Mouse (Mus musculus) neural tube, embryonic 10.5 days (tissue): Measurements from ENCODE around the gene Pla2g4f.
A peak's percentile ranks its signal among the peaks of the same experiment; 100 is the strongest.

Experiments
- DNase-seq: peaks from one replicate; pipeline ENCODE4 v3.0.0-alpha.2; 2017; ENCODE audit warnings: low spot score; ENCODE audit errors: extremely low spot score

Gene Pla2g4f

DNA sequence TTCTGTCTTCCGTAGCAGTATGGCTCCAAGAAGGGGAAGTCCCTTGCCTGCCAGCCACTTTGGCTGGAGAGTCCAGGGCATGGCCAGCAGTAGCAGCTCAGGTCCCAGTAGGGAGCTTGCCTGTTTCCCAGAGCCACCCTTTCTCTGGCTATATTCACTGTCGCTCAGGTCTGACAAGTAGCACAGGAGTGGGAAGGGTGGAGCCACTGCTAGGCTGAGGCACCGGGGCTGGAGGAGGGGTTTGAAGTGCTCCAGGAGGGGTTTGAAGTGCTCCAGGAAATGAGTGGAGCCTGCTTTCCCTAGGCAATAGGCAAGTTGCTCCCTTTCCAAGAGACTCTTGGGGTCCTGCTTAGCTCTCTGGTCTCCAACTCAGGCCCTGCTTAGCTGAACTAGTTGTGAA is at the start of gene Pla2g4f:
Pla2g4f (minus strand) TSS at position 190 of the 400 bp plus-strand sequence.
- DNase-seq: no peak

DNA sequence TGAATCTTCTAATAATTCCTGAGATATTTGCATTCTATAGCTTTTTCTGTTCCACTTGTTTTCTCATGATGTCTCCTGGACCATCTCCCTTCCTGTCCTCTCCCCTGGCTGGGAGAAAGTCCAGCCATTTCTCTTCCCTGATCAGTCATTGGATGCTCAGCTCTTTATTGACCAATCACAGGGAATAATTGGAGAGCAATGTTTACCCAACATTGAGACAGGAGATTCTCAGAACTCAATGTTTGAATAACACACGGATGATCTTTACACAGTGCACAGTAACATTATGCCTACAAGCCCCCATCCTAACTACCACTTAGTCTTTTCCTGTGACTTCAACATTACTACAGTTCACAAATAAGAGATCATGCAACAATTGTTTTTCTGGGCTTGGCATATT is 46.5 kb upstream of the Pla2g4f start:
- no peak for DNase-seq

GRCm38 (mm10) chr2:120352682-120353646 is 39.0 kb upstream of the Pla2g4f start, which contains the start of gene Vps39:
TSS of gene Vps39 (minus strand) at chr2:120353137.
- peak; percentile 90 for DNase-seq

DNA sequence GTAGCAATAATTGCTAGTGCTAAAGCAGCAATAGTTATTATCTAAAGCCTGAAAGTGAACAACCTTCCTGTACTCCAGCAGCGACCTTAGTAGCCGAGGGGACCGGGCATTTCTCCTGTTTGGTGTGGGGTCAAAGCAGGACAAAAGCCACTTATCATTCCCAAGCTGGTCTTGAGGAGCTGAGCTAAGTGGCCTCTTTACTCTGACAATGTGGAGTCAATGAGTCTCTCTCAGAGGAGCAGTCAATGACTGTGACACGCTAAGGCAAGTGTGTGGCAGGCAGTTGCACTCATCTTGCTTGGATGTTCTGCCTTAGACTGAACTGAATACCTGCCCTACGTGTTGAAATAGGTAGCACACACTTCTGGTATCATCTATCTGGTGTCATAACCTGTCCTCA is 37.4 kb upstream of the Pla2g4f start:
- DNase-seq: no peak

DNA sequence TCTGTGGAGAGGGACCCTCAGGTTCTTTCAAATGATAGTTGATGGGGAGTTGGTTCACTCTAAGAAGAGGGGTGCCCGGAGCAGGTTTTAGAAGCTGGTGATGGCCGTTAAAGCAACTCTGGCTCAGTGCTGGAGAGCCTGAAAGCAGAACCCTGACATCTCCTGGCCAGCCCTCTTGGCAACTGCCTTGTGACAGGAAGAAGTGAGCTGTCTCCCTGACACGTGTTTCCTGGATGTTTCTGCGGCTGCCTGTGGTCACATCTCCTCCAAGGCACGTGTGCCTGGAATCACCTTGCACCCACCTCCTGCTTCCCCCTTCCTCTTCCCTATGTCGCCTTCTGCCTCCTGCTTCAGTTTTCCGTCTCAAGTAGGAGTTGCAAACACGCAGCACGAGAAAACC is 34.2 kb upstream of the Pla2g4f start:
- no peak for DNase-seq

DNA sequence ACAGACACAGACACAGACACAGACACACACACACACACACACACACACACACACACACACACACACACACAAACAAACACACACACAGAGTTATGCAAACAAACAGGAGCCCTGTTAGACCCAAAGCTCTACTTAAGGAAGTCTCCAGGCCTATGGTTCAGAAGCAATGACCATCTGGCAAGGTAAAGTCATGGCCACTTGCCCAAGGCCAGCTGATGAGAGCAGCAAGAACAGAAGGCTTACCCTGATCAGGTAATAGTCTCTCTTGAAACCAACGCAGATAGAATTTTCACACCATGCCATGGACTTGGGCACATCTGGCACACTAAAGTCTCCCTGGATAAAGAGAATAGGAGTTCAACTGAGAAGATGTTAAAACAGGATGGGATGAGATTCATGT is 27.8 kb upstream of the Pla2g4f start:
- no peak for DNase-seq

- DNase-seq: no peak
Observed at GRCm38 (mm10) chr2:120337886-120338285, 23.9 kb upstream of the Pla2g4f start.

GRCm38 (mm10) chr2:120331575-120331974 is 17.6 kb upstream of the Pla2g4f start:
- DNase-seq: no peak

- no peak for DNase-seq
Observed at GRCm38 (mm10) chr2:120315077-120315476, 1.1 kb upstream of the Pla2g4f start.

DNA sequence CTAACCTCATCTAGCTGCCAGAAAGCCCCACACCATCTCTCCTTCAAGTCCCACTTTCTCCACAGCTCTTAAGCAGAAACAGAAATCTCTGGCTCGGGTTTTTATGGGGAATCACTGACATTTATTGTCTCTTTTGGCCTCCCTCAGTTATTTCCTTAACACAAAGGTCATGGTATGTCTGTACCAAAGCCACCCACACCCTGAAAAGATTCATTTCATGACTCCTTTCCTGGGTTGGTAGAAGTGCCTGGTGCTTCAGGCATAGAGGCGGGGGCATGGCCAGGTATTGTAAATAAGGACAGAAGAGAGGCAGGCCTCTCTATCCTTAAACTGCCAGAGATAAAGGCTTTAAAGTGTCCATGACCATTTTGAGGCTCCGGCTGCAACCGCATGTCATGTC is 522 bp upstream of the Pla2g4f start:
- no peak for DNase-seq

DNA sequence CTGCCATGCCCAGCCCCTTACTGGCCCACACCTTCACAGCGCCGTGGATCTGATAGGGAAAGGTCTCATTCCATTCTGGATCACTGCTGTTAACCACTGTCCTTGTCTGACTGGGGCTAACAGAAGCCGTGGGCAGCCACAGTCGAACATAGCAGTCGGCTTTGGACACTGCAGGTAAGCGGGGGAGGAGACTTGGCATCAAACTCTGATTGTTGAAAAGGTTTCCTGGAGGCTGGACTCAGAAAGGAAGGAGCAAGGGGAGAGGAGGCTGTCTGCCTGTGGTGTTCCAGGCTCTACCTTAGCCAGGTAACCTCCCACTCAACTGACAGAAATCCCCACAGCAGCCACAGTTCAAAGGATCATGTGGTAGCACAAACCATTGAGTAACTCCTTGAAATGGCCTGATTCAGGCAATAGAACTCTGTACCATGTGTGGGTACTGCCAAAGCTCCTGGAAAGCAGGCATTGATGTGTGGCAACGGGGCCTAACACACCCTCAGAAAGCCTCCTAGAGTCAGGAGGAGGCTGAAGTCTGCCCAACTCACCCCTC is 1.6 kb downstream of the Pla2g4f start:
- DNase-seq: no peak

GRCm38 (mm10) chr2:120304113-120304512 is 9.9 kb downstream of the Pla2g4f start:
- no peak for DNase-seq

GRCm38 (mm10) chr2:120301076-120301475 is 12.9 kb downstream of the Pla2g4f start:
- DNase-seq: no peak

GRCm38 (mm10) chr2:120299866-120300265 is 14.1 kb downstream of the Pla2g4f start:
- DNase-seq: no peak

DNA sequence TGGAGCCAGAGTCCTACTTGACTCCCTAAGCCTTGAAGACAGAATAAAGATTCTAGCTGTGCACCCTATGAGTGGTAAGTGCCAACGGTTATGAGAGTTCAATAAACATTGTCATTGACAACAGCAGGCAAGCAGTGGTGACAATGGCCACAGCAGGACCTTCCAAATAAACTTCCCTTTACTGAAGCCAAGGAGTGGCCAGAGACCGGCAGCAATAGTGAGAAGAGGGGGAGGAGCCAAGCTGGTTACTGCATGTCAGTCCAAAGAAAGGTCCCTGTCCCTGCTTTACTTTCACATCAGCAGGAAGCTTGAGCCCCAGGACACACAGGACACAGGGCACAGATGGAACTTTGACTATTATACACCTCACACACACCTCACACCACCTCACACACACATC is 17.8 kb downstream of the Pla2g4f start:
- no peak for DNase-seq

DNA sequence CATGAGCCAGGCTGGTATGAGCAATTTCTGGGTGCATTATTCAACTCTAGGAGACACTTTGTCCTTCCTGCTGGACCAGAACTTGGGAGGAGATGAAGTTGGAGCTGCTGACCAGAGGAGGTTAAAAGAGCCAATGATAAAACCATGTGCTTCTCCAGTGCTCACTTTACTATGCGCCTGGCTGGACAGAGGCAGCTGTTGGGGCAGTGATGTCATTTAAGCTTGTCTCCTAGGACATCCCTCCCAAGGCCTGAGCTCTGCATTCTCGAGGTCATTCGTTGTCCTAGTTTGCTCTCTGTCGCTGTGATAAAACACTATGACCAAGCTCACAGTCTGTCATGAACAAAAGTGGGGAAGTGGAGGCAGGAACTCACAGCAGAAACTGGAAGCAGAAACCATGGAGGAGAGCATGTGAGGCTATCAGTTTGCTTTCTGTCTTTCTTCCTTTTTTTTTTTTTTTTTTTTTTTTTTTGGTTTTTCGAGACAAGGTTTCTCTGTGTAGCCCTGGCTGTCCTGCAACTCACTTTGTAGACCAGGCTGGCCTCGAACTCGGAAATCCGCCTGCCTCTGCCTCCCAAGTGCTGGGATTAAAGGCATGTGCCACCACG is 22.4 kb downstream of the Pla2g4f start:
- no peak for DNase-seq

GRCm38 (mm10) chr2:120288995-120289394 is 25.0 kb downstream of the Pla2g4f start, which contains the start of gene Pla2g4d:
TSS of gene Pla2g4d (minus strand) at chr2:120289197.
- no peak for DNase-seq

GRCm38 (mm10) chr2:120288401-120288800 is 25.6 kb downstream of the Pla2g4f start:
- DNase-seq: no peak

DNA sequence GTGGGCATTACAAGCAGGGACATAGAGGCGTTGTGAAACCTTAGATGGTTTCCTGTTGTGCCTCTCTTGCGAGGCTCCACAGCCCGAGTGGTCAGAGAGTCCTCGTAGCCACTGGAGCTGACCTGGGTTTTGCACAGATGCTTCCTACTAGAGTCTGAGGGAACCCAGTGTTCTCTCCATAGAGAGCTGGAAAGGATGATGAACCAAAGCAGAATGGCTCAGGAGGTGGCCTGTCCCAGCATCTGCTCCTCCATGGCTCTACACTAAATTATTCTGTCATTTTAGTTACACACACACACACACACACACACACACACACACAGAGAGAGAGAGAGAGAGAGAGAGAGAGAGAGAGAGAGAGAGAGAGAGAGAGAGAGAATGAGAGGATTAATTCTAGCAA is 28.3 kb downstream of the Pla2g4f start:
- DNase-seq: no peak

DNA sequence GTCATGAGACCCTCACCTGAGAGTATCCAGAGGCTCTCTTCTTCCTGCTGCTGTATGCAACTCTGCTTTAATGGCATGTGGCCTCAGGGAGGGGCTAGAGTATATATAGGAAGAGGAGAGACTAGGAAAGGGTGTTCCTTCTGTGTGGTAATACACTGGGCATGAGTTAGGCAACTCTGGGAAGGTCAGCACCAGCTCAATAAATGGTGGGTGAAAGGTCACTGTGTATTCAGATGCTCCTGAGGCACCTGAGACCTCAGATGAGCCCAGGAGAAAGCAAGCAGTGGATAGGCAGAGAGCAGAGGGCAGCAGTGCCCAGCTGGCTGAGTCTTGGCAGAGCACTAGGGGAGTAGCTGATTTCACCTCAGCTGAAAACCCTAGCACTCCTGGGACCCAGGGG is 29.3 kb downstream of the Pla2g4f start:
- no peak for DNase-seq

- DNase-seq: no peak
Observed at GRCm38 (mm10) chr2:120284094-120284493, 29.9 kb downstream of the Pla2g4f start.

DNA sequence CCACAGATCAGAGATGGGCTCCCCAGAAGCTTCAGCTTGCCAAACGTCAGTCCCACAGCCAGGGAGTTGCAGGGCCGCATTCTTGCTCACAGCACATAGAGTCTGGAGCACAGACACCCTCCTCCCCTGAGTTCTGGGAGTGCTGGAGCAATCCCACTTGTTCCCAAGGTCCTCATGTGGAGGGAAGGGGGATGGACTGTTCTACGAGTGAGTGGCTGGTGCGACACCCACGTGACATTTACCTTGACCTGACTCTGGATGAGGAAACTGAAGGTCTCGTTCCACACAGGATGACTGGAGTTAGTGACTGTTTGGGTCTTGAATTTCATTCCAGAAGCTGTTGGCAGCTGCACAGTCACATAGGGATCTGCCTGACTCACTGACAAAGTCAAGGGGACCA is 30.4 kb downstream of the Pla2g4f start:
- DNase-seq: no peak
